Mouse (Mus musculus) megakaryocyte-erythroid progenitor cell, adult 5-6 weeks (primary cell): ENCODE results near the gene Igf2bp2. TPM values are rescaled to one million over a fixed set of nuclear protein-coding genes. Genes with fewer than 3 reads are reported as not detected.

Experiments used
- ATAC-seq: replicated peaks from 2 replicates; pipeline ENCODE4 v1.8.0; 2016; ENCODE audit warnings: mild to moderate bottlenecking, inconsistent platforms; ENCODE audit not compliant: severe bottlenecking, poor library complexity, low FRiP score, low TSS enrichment
- total RNA-seq, 2 experiments: library from RNA; stranded (forward) in 1 of 2; stranded (reverse) in 1 of 2; fragments of 200-1000, 215-1000 nt in 1 of 2; fragments of >200 nt in 1 of 2; fragmentation: Nextera tagmentation in 1 of 2; gene quantifications; 2 replicates each; pipeline ENCODE4 v1.2.3; 2014 to 2017

The Igf2bp2 gene
- total RNA-seq, 2 experiments from 2014 or later = 1.0 TPM; not detected in 1

DNA sequence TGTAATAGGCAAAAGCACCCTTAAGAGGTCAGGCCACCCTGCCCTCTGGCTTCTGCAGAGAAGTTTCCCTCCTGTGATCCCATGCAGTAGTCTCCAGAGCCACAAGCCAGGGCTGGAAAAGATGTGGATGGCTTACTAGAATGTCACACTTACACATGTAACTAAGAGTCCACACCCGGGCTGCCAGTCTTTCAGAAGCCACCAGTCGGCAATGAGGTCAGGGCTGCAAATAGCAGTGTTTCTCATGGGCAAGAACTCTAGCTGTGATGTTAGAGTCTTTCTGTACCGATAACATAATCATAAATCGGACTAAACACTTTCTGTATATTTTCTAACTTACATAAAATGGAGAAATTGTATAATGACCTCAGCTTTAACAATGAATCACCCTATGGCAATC, 46.4 kb downstream of the Igf2bp2 start:
- no peak for ATAC-seq

DNA sequence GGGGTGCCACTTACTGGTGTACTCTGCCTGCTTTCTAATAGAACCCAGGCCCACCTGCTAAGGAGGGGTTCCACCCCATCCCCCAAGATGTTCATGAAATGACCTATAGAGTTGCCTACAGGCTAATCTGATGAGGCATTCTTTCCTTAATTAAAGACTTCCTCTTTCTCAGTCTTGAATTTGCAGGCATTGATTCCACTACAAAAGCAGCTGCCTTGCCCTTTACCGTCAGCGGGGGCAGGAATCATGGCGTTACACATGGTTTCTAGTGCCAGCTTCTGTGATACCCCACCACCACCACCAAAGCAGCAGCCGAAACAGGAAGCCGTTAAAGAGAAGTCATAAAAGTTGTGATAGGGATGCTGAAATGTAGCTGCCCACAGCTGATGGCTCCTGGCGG, 47.0 kb downstream of the Igf2bp2 start:
- no peak for ATAC-seq

DNA sequence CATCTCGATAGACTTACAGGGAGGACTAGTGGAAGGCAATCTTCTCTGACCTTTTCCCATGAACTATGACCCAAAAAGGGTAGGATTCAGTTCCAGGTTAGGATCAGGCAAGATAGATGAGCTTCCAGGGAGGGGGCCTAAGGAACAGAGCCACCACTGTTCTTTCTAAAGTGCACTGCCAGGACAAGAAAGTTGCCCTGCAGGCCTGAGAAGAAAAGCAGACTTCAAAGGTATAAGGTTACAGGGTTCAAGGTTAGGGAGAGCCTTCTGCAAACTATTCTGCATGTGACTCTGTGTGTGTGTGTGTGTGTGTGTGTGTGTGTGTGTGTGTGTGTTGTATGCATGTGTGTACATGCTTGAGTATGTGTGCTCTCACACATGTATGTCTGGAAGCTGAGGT, 53.1 kb downstream of the Igf2bp2 start:
- no peak for ATAC-seq

DNA sequence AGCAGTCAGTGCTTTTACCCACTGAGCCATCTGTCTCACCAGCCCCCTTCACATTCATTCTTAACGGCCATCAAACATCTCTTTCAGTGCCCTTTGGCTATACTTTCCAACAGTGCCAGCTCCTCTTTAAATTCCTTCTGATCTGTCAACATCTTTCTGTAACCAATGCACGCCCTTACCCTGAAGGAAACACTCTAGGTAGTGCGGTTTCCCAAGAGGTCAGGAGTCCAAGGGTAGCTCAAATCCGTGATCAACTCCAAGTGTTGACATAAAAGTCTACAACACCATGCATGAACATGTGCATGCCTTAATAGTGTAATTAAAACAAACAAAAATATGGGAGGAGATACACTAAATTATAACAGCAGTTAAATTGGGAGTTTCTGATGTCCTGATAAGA, 53.9 kb downstream of the Igf2bp2 start:
- no peak for ATAC-seq

DNA sequence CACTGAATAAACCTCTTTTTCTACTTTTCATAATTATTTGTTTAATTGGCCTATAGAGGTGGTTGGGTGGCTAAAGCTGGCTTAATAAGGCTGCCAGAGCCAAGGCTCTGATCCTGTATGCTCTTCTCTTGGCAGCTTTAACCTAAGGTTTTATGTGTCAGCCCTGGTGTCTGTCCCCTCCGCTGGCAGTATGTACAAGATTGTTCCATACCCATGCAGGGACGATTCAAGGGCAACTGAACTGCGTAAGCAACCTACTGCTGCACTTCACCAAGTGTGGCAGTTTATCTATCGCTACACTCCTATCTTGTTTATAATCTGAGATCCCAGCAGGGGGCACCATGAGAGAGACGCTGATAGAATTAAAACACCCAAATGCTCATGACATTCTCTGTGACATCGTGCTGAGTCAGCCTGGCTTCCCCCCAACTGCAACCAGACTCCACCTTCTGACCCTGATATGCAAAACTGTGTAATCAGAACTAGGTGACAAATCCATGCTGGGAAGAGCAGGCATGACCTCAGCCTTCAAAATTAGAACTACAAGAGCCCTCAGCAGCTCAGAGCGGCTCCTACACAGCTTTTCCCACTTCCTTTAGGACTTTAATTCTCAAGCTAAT, 55.1 kb downstream of the Igf2bp2 start:
- ATAC-seq = peak; percentile 74; the same call in 1 of the 2 replicates

DNA sequence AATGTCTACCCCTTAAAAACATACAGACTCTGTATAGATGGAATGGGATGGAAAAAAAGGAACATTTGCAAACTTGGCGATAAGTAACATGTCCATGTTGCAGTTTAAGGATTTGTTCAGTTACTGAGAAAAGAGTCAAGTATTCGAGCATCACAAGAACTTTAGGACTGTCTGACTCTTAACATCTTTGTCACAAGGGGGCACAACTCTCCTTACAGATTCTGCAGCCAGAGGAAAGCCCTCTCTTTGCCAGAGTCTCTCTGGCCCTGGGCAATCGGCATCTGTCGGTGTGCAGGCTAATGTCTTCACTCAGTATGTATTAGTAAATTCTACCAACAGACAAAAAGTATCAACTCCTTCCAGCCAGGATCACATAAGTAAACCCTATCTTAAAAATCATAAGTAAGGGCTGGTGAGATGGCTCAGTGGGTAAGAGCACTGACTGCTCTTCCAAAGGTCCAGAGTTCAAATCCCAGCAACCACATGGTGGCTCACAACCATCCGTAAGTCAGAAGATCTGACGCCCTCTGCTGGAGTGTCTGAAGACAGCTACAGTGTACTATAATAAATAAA, 57.0 kb downstream of the Igf2bp2 start:
- no peak for ATAC-seq

DNA sequence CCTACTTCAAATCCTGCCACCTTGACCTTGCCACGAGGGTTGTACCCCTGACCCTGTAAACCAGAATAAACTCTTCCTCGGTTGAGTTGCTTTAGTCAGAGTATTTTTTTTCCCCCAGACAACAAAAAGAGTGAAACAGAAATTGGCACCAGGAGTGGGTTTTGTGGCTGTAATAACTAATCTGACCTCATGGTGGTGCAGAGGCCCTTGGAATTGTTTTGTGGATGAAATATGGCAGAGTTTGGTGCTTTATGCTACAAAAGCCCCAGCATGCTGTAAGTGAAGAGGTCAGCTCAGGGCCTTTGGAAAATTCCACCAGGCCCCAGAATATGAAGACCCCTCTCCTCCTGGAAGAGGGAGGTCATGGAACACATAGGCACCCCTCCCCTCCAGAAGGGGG, 63.0 kb downstream of the Igf2bp2 start:
- ATAC-seq = no peak

DNA sequence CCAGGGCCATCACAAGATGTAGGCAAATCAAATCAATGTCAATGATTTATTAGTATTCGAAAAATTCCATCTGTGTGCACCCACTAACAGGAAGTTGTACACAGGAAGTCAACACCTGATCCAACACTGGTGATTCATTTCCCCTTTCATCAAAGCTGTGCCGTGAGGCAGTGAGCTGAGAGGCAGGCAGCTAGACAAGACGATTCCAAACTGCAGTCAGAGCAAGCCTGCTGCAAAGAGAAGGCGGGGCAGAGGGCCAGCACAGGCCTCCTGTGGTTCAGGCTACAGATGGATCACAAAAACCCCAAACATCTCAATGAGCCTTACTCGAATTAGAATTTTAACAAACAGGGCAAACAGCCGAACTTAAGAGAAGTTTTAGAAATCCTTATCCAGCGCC, 65.4 kb downstream of the Igf2bp2 start:
- ATAC-seq = no peak

DNA sequence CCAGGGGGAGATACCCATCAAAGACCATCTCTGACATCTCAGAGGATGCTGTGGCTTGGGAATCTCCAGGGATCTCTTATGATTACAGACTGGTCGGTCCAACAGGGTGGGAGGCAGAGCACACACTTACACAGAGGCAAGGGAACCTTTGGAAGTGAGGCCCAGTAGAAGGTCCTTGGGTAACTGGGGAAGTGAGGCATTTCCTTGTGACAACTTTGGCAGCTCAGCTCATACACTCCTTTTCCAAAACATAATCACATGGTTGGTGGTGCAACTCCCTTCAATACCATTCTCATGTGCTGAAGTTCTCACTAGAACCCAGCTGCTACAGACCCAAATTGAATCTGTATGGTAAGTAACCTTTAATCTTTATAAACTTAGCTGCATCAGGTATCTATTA, 67.3 kb downstream of the Igf2bp2 start:
- ATAC-seq = no peak

DNA sequence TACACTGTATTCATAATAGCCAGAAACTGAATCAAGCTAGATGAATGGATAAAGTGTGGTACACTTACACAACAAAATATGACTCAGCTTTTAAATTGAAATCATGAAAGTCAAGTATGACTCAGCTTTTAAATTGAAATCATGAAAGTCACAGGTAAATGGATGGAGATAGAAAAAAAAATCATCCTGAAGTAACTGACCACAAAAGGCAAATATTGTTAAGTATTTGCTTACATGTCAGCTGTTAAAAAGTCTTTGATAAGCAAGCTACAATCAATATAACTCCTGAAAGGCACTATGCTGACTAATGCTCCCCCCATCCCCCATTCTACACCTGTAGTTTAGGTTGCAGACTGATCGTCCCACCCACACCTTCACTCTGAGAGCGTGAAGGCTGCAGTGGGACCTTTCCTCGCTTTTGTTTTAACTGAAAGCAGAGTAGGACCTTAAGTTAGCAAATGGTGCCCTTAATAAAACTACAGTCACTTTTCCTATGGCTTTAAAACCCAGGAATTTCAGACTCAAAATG, 71.8 kb downstream of the Igf2bp2 start:
- ATAC-seq = no peak

DNA sequence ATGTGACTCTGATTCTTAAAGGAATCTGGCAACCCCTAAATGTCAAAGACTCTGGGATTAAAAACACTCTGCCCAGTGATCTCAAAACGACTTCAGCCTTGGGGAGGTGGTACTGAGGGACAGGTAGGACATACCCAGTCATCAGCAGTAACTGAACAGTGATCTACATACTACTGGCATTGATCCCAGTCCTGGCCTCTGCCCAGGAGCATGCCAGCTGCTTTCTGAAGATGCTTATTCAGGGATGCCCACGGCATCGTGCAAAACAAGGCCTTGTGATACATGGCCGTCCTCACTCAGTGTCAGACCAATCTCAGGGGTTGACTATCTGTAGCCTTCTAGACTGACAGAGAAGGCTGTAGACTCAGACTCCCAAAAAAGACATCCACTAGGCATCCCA, 77.7 kb downstream of the Igf2bp2 start:
- ATAC-seq = no peak

DNA sequence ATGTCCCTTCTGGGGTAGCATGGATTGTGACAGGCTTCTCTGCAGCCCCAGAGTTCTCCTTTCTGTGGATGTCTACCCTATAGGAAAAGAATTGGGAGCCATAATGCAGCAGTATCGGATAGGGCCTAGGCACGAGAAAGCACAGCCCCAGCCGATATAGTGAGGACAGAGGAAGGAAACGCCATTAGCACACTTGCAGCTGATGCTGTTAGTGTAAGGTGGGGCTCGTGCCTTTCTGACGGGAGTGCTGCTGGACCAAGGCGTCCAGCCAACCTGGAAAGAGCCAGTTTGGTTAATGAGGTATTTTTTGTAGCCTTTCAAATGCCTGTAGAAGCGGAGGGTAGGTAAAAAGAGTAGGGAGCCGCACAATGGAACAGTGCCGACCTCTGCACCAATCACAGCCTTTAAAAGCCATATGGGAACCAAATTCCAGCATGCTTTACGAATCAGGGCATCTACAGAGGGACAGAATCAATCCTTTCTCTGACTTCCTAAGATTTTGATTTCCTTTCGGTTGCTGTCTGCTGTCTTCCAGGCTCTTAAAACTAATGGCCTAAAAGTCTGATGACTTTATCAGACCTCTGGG, 82.9 kb downstream of the Igf2bp2 start:
- ATAC-seq = no peak

DNA sequence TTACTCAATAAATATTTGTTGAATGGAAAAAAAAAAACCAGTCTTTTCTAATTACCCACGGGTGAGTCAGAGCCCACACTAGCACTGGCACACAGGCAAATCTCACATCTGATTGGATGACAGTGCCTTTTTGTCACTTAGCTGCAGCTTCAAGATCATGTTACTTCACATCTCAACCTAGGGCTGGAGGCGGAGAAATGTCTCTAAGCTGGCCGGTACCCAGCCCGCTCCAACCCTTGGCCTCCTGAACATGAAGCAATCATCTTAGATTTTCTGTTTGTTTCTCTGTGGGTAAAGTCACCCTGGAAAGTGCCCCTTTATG, 86.5 kb downstream of the Igf2bp2 start:
- ATAC-seq = no peak

DNA sequence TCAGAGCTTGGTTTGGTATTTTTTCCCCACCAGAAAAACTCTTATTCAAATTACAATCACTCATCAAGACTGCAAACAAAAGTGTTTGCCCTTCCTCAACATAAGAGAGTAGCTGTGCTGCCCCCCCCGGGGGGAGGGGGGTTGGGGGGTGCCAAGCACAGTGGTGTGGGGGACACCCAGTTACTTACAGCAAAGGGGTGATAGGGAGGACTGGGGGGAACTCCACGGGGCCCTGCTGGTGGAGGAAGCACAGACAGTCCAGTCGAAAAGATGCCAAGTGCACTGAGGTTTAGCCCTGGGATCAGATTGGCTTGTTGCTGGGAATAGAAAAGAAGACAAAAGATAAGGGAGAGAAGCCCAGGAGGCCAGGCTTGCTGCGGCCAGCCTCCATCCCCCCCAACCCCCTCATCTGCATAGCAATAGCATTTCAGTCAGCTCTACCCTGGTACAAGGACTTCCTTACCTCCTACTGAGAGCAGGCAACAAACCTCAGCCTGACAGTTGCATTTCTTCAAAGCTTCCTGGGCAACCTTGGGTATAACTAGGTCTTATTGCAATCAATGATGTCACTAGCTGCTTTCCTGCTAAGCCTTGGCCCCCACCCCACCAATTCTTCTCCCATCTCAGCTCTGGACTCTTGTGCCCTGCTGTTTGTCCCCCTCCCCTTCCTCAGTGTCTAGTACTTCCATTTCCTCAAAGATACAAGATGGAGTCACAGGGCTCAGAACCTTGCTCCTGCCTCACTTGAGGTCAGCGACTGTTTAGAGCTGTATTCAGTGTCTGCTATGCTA, 87.1 kb downstream of the Igf2bp2 start:
- no peak for ATAC-seq

DNA sequence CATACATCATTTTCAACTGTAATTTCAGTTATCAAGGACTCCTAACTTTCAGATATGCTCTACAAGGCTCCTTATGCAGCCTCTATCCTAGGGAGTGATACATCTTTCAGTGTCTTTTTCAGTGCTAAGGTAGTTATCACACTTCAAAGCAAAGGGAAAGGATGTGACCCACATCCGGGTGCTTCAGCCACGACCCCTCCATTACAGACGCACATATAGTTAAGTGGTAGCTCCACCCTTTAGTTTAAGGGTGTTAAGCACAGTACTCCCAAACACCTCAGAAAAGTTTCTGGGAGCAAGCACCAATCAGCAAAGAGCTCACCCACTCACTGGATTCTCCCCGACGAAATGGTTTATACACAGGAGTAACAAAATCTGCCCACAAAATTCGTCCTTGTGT, 88.0 kb downstream of the Igf2bp2 start:
- no peak for ATAC-seq

DNA sequence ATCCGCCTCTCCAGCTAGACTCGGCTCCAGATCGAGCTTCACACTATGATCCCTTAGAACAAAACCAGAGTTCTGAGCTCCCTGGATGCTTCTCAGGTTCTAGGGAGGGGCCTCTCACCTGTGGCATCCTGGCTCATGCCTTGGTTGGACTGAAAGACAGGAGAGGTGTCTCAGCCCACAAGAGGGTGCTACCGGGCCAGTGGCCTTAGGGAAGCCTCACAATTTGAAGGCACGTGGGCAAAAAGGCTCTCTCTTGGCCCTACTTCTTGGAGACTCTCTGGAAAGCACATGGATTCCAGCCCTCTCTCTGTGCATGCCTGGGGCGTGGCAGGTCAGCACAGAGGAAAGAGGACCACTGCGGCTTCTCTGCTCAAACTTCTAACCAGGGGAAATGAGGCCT, 91.7 kb downstream of the Igf2bp2 start:
- no peak for ATAC-seq

DNA sequence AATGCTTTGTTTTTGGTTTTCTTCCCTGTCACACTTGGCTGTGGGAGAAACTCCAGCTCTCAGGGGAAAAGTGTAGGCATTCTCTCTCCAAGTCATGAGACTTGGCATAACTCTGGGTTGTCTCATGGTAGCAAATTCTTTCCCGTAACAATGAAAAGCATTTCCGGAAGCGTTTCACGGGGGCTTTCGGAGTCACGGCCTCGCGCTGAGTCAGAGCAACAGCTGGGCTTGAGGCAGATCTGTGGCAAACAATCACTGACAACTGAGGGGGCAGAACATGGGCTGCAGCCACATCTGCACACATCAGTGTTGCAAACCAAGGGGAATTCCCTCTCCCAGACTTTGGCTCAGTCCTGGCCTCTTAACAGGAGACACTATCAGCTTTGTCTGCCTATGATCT, 95.7 kb downstream of the Igf2bp2 start:
- ATAC-seq = no peak

DNA sequence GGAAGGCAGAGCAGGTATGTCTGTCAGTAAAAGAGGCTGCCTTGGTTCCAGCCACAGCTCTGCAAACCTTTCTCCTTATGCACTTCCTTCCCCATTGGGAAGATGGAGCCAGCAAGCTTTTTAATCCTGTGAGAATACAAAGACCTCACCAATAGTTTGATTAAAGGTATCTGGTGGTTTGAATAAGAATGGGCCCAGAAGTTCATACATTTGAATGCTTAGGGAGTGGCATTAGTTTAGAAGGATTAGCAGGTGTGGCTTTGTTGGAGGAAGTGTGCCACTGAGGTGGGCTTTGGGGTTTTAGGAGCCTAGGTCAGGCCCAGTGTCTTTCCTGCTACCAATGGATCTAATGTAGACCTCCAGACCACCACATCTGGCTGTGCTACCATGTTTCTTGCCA, 97.6 kb downstream of the Igf2bp2 start:
- no peak for ATAC-seq

DNA sequence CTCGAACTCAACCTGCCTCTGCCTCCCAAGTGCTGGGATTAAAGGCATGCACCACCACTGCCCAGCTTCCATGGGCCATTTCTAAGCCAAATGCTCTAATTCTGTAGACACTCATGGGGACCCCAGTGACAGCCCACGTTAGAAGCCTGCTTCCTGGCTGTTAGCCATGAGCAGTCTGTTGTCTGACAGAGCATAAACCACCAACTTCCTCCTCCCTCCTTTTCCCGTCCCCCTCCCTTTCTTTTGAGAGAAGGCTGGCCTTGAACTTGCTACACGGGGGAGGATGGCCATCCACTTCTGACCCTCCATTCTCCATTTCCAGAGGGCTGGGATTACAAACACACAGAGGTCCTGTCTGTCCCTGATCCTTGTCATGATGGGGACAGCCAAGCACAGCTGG, 100.8 kb downstream of the Igf2bp2 start:
- ATAC-seq = no peak

DNA sequence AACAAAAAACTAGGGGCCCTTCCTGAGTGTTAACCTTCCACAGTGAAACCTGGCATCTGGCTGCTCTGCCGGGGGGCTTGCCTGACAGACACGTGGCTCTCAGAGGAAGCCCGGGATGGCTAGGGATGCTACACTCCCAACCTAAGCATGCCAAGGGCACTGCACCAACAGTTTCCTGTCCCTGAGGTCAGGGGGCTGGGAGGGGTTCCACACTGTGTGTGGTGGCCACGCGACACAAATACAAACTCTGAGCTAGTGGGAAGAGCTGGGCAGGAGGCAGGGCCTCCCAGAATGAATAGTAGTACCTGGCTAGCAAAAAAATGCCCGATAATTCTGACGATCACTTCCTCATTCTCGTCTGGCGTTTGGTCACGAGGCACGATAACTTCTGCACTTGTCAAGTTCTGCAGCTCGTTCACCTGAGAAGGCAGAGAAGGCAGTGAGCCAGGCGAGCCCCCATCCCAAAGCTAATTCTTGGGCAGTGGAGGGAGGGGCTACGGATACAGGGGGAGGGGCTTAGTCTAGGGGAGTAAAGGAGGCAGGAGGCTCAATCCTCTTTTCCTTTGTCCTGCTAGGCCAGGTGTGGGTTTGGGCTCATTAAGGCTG, 101.4 kb downstream of the Igf2bp2 start:
- no peak for ATAC-seq
